Mouse (Mus musculus) stomach, postnatal 0 days (tissue): ENCODE measurements at regions not wholly inside any gene's neighbourhood (a gene's known extent, or its start where the extent isn't known, plus 50 kb on each side); places are given as distances from the start of the nearest gene placed in this dataset.

ENCODE experiments used
- CTCF ChIP-seq: IDR thresholded peaks from 2 replicates; pipeline ENCODE4 v1.5.1; 2016; ENCODE audit warnings: antibody characterized with exemption, low read depth, mild to moderate bottlenecking, moderate library complexity
- EP300 ChIP-seq: optimal IDR thresholded peaks from 2 replicates; pipeline ENCODE3; 2016; ENCODE audit warnings: antibody characterized with exemption

DNA sequence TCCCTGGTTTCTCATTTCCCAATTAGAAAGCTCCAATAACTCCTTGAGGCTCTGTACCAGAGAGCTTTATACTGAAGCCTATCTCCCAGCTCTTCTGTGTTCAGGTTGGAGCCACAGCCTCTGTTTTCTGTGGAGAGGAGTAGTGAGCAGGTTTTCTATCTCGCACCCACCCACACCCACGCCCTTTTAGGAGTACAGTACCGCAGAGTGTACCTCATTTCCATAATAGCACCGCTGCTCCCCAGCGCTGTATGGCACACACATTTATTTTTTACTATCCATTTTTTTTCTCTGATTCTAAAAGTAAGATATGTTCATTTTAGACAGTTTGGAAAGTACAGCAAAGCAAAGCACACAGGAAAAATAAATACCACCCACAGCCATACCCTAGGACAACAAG lies 137.5 kb upstream of the Topaz1 start:
- TF ChIP-seq CTCF: no peak
- no peak for TF ChIP-seq EP300
